Mouse (Mus musculus) liver, embryonic 14.5 days (tissue): ENCODE results near the gene Abo.

Experiments used
- CTCF ChIP-seq: IDR thresholded peaks from 2 replicates; pipeline ENCODE4 v1.5.1; 2016; ENCODE audit warnings: antibody characterized with exemption, low read depth, control low read depth
- EP300 ChIP-seq: IDR thresholded peaks from 2 replicates; pipeline ENCODE4 v1.6.1; 2016; ENCODE audit warnings: antibody characterized with exemption, low read depth

DNA sequence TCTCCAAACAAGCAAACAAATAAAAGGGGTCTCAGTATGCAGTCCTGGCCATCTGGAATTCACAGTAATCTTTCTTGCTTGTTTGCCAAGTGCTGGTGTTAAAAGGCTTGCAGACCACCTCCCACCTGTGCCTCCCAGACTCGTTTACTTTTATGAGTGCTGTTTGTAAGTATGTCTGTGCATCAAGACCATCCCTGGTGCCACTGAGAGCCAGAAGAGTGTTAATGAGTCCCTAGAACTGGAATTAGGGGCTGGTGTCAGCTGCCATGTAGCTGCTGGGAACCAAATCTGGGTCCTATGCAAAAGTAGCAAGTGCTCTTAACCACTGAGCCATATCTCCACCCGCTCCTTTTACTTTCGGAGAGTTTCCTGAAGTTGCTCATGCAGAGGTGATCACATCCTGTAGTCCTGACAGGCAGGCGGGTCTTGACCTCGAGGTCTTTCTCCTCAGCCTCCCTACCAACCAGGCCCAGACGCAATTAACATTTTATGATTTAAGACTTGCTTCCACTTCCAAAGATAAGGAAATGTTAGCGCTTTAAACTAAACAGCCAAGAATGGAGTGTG is 37.1 kb upstream of the Abo start:
- TF ChIP-seq EP300 (no peak), CTCF (no peak)
